ENCODE assay signal across 8 mouse cellular contexts in the genomic region with DNA sequence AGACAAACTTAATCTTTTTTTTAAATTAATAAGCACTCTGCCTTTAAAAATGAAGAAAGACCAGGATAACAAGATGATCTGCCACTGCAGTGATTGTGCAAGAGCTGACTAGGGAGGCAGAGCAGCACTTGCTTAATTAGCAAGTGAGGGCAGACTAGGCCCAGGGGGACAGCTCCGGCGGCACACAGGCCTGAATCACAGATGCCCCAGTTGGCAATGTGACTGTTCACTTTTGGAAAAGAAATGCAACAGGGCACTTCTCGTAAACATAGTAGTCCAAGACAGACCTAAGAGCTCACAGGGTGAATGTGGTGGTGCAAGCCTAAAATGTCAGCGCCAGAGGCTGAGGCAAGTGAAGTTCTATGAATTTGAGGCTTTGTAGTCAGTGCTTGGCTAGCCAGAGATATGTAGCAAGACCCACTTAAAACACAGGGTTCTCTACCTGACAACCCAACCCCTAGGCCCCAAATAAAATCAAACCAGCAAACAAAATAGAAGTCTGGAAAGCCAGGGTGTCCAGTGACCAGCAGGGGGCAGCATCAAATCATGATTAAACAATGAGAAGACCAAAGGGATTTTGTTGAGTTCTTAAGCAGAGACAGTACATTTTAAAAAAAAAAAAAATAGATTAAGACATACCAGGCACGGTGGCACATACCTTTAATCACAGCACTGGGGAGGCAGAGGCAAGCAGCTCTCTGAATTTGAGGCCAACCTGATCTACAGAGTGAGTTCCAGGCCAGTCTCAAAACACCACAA. TPM values are rescaled to one million over a fixed set of nuclear protein-coding genes. Genes with fewer than 3 reads are reported as not detected.
DNase-seq lines count a peak whose midpoint lies in the region; ATAC-seq and TF ChIP-seq lines count a peak whose summit lies in the region.

No protein-coding gene starts in this region.

- H3K4me2 ChIP-seq in kidney, postnatal 0 days (ENCODE audit: low read length): no peak overlapping the region
- no peak overlapping the region for H3K4me2 ChIP-seq in lung, embryonic 14.5 days

- H3K4me3 ChIP-seq in bone marrow macrophage, adult 2 months (ENCODE audit: insufficient read depth, low read length): peak overlapping the region; percentile 7; the same call in 1 of the 2 replicates
- no peak overlapping the region for H3K4me3 ChIP-seq in embryonic fibroblast, embryonic 13.5 days (ENCODE audit: insufficient read depth, low read length)
- H3K4me3 ChIP-seq in kidney, postnatal 0 days (replicated peaks; ENCODE audit: low read depth, low read length): no peak overlapping the region
- H3K4me3 ChIP-seq in lung, embryonic 14.5 days (ENCODE audit: low read depth, low read length): no peak overlapping the region

- peak overlapping the region; percentile 44 for H3K27ac ChIP-seq in bone marrow macrophage, adult 2 months (ENCODE audit: insufficient read depth, low read depth, low read length)
- no peak overlapping the region for H3K27ac ChIP-seq in embryonic fibroblast, embryonic 13.5 days (ENCODE audit: insufficient read depth, low read length)
- no peak overlapping the region for H3K27ac ChIP-seq in kidney, postnatal 0 days
- H3K27ac ChIP-seq in lung, embryonic 14.5 days (ENCODE audit: low read depth): no peak overlapping the region

- TF ChIP-seq POLR2A in bone marrow macrophage, adult 2 months (IDR thresholded peaks at IDR 0.05; ENCODE audit: borderline replicate concordance, low read depth, low read length): no peak
- no peak for TF ChIP-seq POLR2A in embryonic fibroblast, embryonic 13.5 days (IDR thresholded peaks at IDR 0.05; ENCODE audit: low read depth, low read length)

- peak; percentile 28; the same call in 1 of the 2 replicates for TF ChIP-seq CTCF in bone marrow macrophage, adult 2 months (IDR thresholded peaks at IDR 0.05; ENCODE audit: low read depth, low read length)
- 0 out of 2 replicates have a peak, but pooled peaks have one; percentile 6 for TF ChIP-seq CTCF in embryonic fibroblast, embryonic 13.5 days (IDR thresholded peaks at IDR 0.05; ENCODE audit: borderline replicate concordance, insufficient read depth, low read length)
- TF ChIP-seq CTCF in kidney, postnatal 0 days (IDR thresholded peaks at IDR 0.05; ENCODE audit: low read depth): peak; percentile 85
- TF ChIP-seq CTCF in lung, embryonic 14.5 days (IDR thresholded peaks at IDR 0.05; ENCODE audit: low read depth): peak; percentile 80

- H3K9me3 ChIP-seq in kidney, postnatal 0 days (replicated peaks; ENCODE audit: low read length): no peaks in the 10 kb centered on the region
- no peaks in the 10 kb centered on the region for H3K9me3 ChIP-seq in lung, embryonic 14.5 days (ENCODE audit: low read depth, low read length)

- 0 out of 2 replicates have a peak, but pooled peaks cover 20% of the 10 kb centered on the region for H3K36me3 ChIP-seq in kidney, postnatal 0 days (ENCODE audit: insufficient read depth, low read length)
- H3K36me3 ChIP-seq in lung, embryonic 14.5 days (ENCODE audit: insufficient read depth): peaks cover 32% of the 10 kb centered on the region; the same call in 1 of the 2 replicates

- no peak overlapping the region for H3K9ac ChIP-seq in kidney, postnatal 0 days (ENCODE audit: low read depth, low read length)
- no peak overlapping the region for H3K9ac ChIP-seq in lung, embryonic 14.5 days

- no peak for ATAC-seq in kidney, postnatal 0 days (replicated peaks; ENCODE audit: low FRiP score, low read depth)
- ATAC-seq in lung, embryonic 14.5 days (ENCODE audit: insufficient read depth): no peak
- no peak for ATAC-seq in activated CD4-positive, CD25-positive, alpha-beta regulatory T cell, adult 4 months

- no peaks in the 10 kb centered on the region for H3K27me3 ChIP-seq in kidney, postnatal 0 days (ENCODE audit: insufficient read depth, low read length)
- no peaks in the 10 kb centered on the region for H3K27me3 ChIP-seq in lung, embryonic 14.5 days (ENCODE audit: insufficient read depth, low read length)

- peak; percentile 55 for DNase-seq in ovary, postnatal 10 days (ENCODE audit: low spot score)
- no peak for DNase-seq in ovary, adult 18-20 months (ENCODE audit: low spot score)
- DNase-seq in kidney, postnatal 0 days (ENCODE audit: low spot score): peak; percentile 90
- DNase-seq in lung, embryonic 14.5 days: peak; percentile 93
- DNase-seq in right cerebral cortex, postnatal 14 days: peak; percentile 87

- WGBS in kidney, postnatal 0 days: 60% methylated on average over 5 of the region's 5 CpGs
- 64% methylated on average over 5 of the region's 5 CpGs for WGBS in lung, embryonic 14.5 days

- peaks cover 39% of the 10 kb centered on the region for H3K4me1 ChIP-seq in bone marrow macrophage, adult 2 months (ENCODE audit: control insufficient read depth, insufficient read depth, low read length)
- H3K4me1 ChIP-seq in embryonic fibroblast, embryonic 13.5 days (ENCODE audit: control insufficient read depth, insufficient read depth, low read length): no peaks in the 10 kb centered on the region
- peaks cover 11% of the 10 kb centered on the region for H3K4me1 ChIP-seq in kidney, postnatal 0 days (replicated peaks; ENCODE audit: insufficient read depth, low read length)
- no peaks in the 10 kb centered on the region for H3K4me1 ChIP-seq in lung, embryonic 14.5 days (ENCODE audit: insufficient read depth)

RNA-seq across cellular contexts. Expression of a gene that starts 5.6 kb away (rescaled TPM):
- not detected in 2 replicates for polyA plus RNA-seq in bone marrow macrophage, adult 2 months (2012; ENCODE audit: insufficient read depth, insufficient read length, missing spikeins)
- polyA plus RNA-seq in embryonic fibroblast, embryonic 13.5 days (2011; ENCODE audit: insufficient read length, low read depth, missing spikeins): not detected in 2 replicates
- 1.5 and 1.6 TPM in 2 replicates for polyA plus RNA-seq in kidney, postnatal 0 days (2015; fragmentation: Nextera tagmentation; extraction: Ambion mirVana)
- polyA plus RNA-seq in lung, embryonic 14.5 days (2014; fragmentation: Nextera tagmentation; extraction: Ambion mirVana): 1.2 and 2.1 TPM in 2 replicates
- polyA plus RNA-seq in activated CD4-positive, CD25-positive, alpha-beta regulatory T cell, adult 4 months (2017; shearing (Covaris generic)): 1 to 10 TPM in 1 of 2 experiments, under 1 TPM in 1; 0.42 to 1.2 TPM

RNA-seq across cellular contexts. Expression of a gene that starts 6.0 kb away (rescaled TPM):
- not detected in 2 replicates for polyA plus RNA-seq in bone marrow macrophage, adult 2 months (2012; ENCODE audit: insufficient read depth, insufficient read length, missing spikeins)
- polyA plus RNA-seq in embryonic fibroblast, embryonic 13.5 days (2011; ENCODE audit: insufficient read length, low read depth, missing spikeins): 5.9 and 9.0 TPM in 2 replicates
- 0.85 and 1.1 TPM in 2 replicates for polyA plus RNA-seq in kidney, postnatal 0 days (2015; fragmentation: Nextera tagmentation; extraction: Ambion mirVana)
- 0.83 and 0.96 TPM in 2 replicates for polyA plus RNA-seq in lung, embryonic 14.5 days (2014; fragmentation: Nextera tagmentation; extraction: Ambion mirVana)
- not detected for polyA plus RNA-seq in activated CD4-positive, CD25-positive, alpha-beta regulatory T cell, adult 4 months (2017; shearing (Covaris generic))

RNA-seq across cellular contexts. Expression of a gene that starts 7.3 kb away (rescaled TPM):
- 77.4 and 81.8 TPM in 2 replicates for polyA plus RNA-seq in bone marrow macrophage, adult 2 months (2012; ENCODE audit: insufficient read depth, insufficient read length, missing spikeins)
- 41.2 and 50.0 TPM in 2 replicates for polyA plus RNA-seq in embryonic fibroblast, embryonic 13.5 days (2011; ENCODE audit: insufficient read length, low read depth, missing spikeins)
- polyA plus RNA-seq in kidney, postnatal 0 days (2015; fragmentation: Nextera tagmentation; extraction: Ambion mirVana): 57.0 and 60.1 TPM in 2 replicates
- polyA plus RNA-seq in lung, embryonic 14.5 days (2014; fragmentation: Nextera tagmentation; extraction: Ambion mirVana): 38.4 and 42.5 TPM in 2 replicates
- polyA plus RNA-seq in activated CD4-positive, CD25-positive, alpha-beta regulatory T cell, adult 4 months (2017; shearing (Covaris generic)): 100 to 1,000 TPM in 1 of 2 experiments, 10 to 100 TPM in 1; 93.4 to 102 TPM

RNA-seq across cellular contexts. Expression of a gene that starts 15.0 kb away (rescaled TPM):
- polyA plus RNA-seq in bone marrow macrophage, adult 2 months (2012; ENCODE audit: insufficient read depth, insufficient read length, missing spikeins): 45.4 and 59.2 TPM in 2 replicates
- polyA plus RNA-seq in embryonic fibroblast, embryonic 13.5 days (2011; ENCODE audit: insufficient read length, low read depth, missing spikeins): 43.8 and 73.0 TPM in 2 replicates
- polyA plus RNA-seq in kidney, postnatal 0 days (2015; fragmentation: Nextera tagmentation; extraction: Ambion mirVana): not detected in 2 replicates
- not detected in 2 replicates for polyA plus RNA-seq in lung, embryonic 14.5 days (2014; fragmentation: Nextera tagmentation; extraction: Ambion mirVana)
- polyA plus RNA-seq in activated CD4-positive, CD25-positive, alpha-beta regulatory T cell, adult 4 months (2017; shearing (Covaris generic)): not detected

RNA-seq across cellular contexts. Expression of a gene that starts 24.7 kb away (rescaled TPM):
- 94.2 and 102 TPM in 2 replicates for polyA plus RNA-seq in bone marrow macrophage, adult 2 months (2012; ENCODE audit: insufficient read depth, insufficient read length, missing spikeins)
- 78.5 and 98.7 TPM in 2 replicates for polyA plus RNA-seq in embryonic fibroblast, embryonic 13.5 days (2011; ENCODE audit: insufficient read length, low read depth, missing spikeins)
- 5.5 and 6.3 TPM in 2 replicates for polyA plus RNA-seq in kidney, postnatal 0 days (2015; fragmentation: Nextera tagmentation; extraction: Ambion mirVana)
- polyA plus RNA-seq in lung, embryonic 14.5 days (2014; fragmentation: Nextera tagmentation; extraction: Ambion mirVana): 7.9 and 8.3 TPM in 2 replicates
- polyA plus RNA-seq in activated CD4-positive, CD25-positive, alpha-beta regulatory T cell, adult 4 months (2017; shearing (Covaris generic)): 1 to 10 TPM; 6.0 to 6.1 TPM

Comparison
In these comparisons a context has a peak if more than half of its experiments do, and no peak if none do; other contexts are left out.
1. CTCF ChIP-seq: peak in every context shown above with its lines; median percentile 85 in kidney, postnatal 0 days; 80 in lung, embryonic 14.5 days; 28 in bone marrow macrophage, adult 2 months; 6 in embryonic fibroblast, embryonic 13.5 days.